Mouse (Mus musculus): ENCODE measurements around the gene Cactin.

- TF ChIP-seq CTCF (IDR thresholded peaks at IDR 0.05; ENCODE audit: low read depth) (no peak), EP300 (IDR thresholded peaks at IDR 0.05; ENCODE audit: low read depth) (no peak)
Observed at GRCm38 (mm10) chr10:81323791-81324530, 3.1 kb downstream of the Cactin start.

Measured in heart, postnatal 0 days (tissue).